Mouse (Mus musculus): Measurements from ENCODE around the gene Cdh23.
"Not testable (repeated sequence)": the region's sequence is repeated elsewhere in the genome, so short reads cannot be mapped to it uniquely, and the experiment has no call there.

Cdh23 gene

DNA sequence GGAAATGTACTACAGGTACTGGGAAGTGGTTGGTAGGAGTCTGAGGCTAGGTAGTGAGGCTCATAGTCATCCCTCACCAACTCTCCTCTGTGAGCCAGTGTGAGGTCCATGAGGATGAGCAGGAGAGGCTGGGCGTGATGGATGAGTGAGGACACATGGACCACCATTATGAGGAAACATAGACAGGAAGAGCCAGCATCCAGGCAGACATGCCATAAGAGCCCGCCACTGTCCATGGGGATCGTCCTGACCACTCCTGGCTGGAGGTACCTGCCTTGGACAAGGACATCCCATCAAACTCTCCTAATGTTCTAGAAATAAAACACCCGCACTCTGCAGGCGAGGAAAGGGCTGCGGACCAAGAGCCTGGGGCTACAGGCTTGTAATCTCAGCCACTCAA is at the start of gene Cdh23:
TSS of gene Cdh23 (minus strand) at position 101 of the 400 bp plus-strand sequence.
- DNase-seq (ENCODE audit: low spot score), result no peak

- no peak for DNase-seq (ENCODE audit: low spot score)
Measured at GRCm38 (mm10) chr10:60744543-60745290, 48.4 kb upstream of the Cdh23 start.

- DNase-seq (ENCODE audit: low spot score), result no peak
Measured at GRCm38 (mm10) chr10:60743681-60744080, 47.4 kb upstream of the Cdh23 start.

GRCm38 (mm10) chr10:60742942-60743341 is 46.7 kb upstream of the Cdh23 start:
- DNase-seq (ENCODE audit: low spot score), result no peak

- not testable (repeated sequence) for DNase-seq (ENCODE audit: low spot score)
Measured at GRCm38 (mm10) chr10:60742296-60742695, 46.0 kb upstream of the Cdh23 start.

DNA sequence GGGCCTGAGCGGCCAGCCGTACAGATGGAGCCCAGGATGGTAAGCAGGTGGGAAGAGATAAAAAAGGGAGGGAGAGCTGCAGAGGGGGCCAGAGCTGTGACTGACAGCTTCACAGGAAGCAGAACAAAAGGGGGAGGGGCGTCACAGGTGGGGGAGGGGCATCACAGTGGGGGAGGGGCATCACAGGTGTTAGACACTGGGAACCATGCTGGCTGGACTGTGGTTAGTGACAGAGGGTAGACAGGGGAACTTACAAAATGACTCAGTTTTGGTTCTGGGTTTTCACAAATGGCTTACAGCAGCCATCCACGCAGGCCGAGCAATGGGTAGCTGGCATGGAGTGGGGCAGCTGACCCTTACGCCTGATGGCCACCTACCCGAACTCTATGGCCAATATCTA is 45.1 kb upstream of the Cdh23 start:
- DNase-seq (ENCODE audit: low spot score), result no peak

GRCm38 (mm10) chr10:60739619-60740363 is 43.5 kb upstream of the Cdh23 start:
- no peak for DNase-seq (ENCODE audit: low spot score)

- no peak for DNase-seq (ENCODE audit: low spot score)
Measured at GRCm38 (mm10) chr10:60737886-60738640, 41.8 kb upstream of the Cdh23 start.

- no peak for DNase-seq (ENCODE audit: low spot score)
Measured at GRCm38 (mm10) chr10:60737169-60737728, 41.0 kb upstream of the Cdh23 start.

GRCm38 (mm10) chr10:60735737-60736136 is 39.4 kb upstream of the Cdh23 start:
- DNase-seq (ENCODE audit: low spot score), result no peak

- DNase-seq (ENCODE audit: low spot score), result no peak
Measured at GRCm38 (mm10) chr10:60733471-60733870, 37.2 kb upstream of the Cdh23 start.

DNA sequence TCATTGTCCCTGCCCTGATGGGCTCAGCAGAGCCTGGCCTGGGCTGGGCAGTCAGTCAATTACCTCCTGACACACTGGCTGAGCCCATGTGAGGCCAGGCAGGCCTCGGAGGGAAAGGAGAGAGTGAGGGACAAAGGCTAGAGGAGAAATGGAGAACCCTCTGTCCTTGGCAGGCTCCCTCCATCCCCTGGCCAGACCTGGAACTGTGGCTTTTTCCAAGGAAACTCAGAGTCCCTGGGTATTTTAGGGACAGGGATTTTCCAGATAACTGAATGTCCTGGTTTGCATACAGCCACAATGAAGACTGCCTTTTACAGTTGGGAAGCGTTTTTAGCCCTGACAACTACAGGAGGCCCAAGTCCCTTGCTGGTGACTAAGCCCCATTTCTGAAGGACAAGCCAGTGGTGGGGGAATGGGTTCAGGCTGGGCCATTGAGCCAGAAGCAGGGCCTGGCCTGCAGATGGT is 36.1 kb upstream of the Cdh23 start:
- no peak for DNase-seq (ENCODE audit: low spot score)

DNA sequence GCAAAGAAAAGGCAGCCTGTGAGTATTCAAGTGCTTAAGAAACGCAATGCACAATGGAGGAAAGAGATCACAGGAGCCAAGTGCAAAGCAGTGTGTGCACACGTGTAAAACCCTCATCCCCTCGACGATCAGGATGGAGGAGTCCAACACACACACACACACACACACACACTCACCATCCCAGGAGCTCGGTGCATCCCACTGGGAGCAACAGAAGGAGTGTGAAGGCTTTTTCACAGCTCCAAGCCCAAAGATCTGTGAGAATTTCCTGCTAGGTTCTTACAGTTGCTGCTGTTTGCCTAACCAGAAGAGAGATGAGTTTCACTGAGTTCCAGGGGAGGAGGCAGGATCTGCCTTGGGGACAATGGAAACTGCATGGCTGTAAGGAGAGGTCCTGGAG is 35.5 kb upstream of the Cdh23 start:
- no peak for DNase-seq (ENCODE audit: low spot score)

GRCm38 (mm10) chr10:60727301-60727700 is 31.0 kb upstream of the Cdh23 start:
- DNase-seq (ENCODE audit: low spot score), result no peak

- DNase-seq (ENCODE audit: low spot score), result no peak
Measured at GRCm38 (mm10) chr10:60726896-60727295, 30.6 kb upstream of the Cdh23 start.

DNA sequence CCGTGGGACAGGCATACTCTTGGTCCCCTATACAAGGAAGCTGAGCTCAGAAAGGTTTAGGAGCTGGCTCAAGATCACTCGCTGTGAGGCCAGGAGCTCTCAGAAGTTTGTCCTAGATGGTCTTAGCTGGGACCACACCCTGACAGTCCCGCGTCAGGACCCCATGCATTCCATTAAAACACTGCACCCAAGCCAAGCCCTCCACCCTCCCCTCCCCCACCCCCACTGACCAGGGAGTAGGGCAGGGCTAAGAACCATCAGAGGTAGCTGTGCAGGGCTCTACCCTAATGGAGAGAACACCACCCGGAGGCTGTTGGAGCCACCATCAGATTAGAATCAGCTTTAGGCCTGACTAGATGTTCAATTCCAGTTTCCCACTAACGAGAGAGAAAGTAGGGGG is 28.2 kb upstream of the Cdh23 start:
- no peak for DNase-seq (ENCODE audit: low spot score)

DNA sequence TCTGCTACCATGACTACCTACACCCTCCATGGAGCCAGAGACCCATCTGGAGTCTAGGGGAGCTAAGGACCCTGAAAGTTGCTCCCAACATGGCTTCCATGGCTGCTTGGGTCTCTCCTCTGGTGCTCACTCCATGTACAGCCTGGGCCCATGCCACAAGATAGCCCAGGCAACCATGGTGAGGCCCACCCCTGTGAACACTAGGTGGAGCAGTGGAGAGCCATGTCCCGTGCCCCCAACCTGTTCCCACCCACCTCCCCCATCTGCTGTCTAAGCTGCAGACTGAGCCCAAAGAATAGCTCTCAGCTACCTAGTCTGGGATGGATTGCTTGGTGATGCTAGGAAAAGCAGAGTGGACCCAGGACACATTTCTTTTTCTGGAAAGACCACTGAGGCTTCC is 27.1 kb upstream of the Cdh23 start:
- no peak for DNase-seq (ENCODE audit: low spot score)

DNA sequence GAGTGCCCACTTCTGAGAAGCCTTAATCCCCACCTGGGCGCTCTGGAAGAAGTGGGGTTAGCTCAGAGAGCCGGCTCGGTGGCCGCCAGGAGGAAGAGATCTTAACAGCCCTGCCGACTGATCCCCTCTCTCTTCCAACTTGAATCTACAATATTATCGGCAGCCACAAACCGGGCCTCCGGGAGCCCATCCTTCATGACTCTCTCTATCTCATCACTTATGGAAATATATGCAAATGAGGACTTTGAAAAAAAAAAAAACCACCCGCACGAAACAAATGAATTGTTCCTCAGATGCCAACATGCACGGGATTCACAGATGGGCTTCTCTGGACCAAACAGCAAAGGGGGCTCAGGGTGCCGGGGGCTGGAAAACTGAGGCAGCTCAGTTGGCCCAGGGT is 25.4 kb upstream of the Cdh23 start:
- no peak for DNase-seq (ENCODE audit: low spot score)

DNA sequence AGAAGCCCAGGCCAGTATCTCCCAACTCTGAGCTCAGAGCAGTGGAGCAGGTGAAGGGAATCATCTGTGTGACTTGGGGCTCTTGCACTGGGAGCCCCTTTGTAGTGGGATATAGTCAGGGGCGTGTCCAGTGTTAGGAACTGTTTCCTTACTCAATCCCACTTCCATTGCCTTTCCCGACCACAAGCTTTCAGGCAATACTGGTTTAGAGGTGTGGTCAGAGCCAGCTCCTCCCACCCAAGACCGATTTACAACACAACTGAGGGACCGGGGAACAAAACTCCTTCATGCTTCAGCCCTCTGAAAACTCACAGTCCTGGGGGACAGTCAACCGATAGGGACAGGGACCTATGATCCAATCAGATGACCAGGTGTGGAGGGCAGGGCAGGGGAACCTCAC is 24.2 kb upstream of the Cdh23 start:
- no peak for DNase-seq (ENCODE audit: low spot score)

DNA sequence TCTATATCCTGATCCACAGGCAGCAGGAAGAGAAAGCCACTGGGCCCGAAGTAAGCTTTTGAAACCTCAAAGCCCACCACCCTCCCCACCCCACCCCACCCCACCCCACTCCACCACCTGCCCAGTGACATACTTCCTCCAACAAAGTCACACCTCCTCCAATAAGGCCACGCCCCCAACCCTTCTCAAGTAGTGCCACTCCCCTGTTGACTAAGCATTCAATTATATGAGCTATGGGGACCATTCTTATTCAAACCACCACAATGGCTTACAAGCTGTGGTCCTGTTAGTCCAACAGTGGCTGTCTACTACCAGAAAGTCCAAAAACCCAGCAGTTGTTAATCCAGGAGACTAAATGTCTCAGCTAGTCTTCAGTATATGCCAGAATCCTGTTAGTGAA is 22.2 kb upstream of the Cdh23 start:
- no peak for DNase-seq (ENCODE audit: low spot score)

GRCm38 (mm10) chr10:60716449-60716848 is 20.2 kb upstream of the Cdh23 start:
- DNase-seq (ENCODE audit: low spot score), result no peak

- not testable (repeated sequence) for DNase-seq (ENCODE audit: low spot score)
Measured at GRCm38 (mm10) chr10:60712299-60712698, 16.0 kb upstream of the Cdh23 start.
